Mouse (Mus musculus) heart, embryonic 14.5 days (tissue): ENCODE results near the gene Pin1rt1. TPM values are rescaled to one million over a fixed set of nuclear protein-coding genes. Genes with fewer than 3 reads are reported as not detected.

Source experiments
- ATAC-seq: fragments of 200-750 bp; cut with Nextera tagmentation; 2 replicates; pipeline ENCODE4 v1.8.0; 2017; ENCODE audit warnings: low read depth, moderate TSS enrichment; ENCODE audit not compliant: insufficient number of reproducible peaks, insufficient read depth, low FRiP score
- H3K27ac ChIP-seq, 2 experiments: fragments of 200-500 bp in 1 of 2; fragments of 300-500 bp in 1 of 2; sonication (generic) in 1 of 2; replicated peaks in 1 of 2; 2 replicates each; pipeline ENCODE4 v1.5.1; 2012 to 2014; ENCODE audit warnings: low read depth in 2 of 2, low read length in 2 of 2, control low read depth in 1 of 2, mild to moderate bottlenecking in 1 of 2, mixed read lengths in 1 of 2; ENCODE audit not compliant: control insufficient read depth in 1 of 2, insufficient read depth in 1 of 2
- H3K27me3 ChIP-seq: fragments of 300-500 bp; sonication (generic); 2 replicates; pipeline ENCODE4 v1.6.1; 2014; ENCODE audit warnings: mild to moderate bottlenecking, low read length, control low read depth; ENCODE audit not compliant: control insufficient read depth, insufficient read depth
- H3K36me3 ChIP-seq: fragments of 300-500 bp; sonication (generic); 2 replicates; pipeline ENCODE4 v1.6.1; 2014; ENCODE audit warnings: mild to moderate bottlenecking, control low read depth, low read length, mixed read lengths; ENCODE audit not compliant: control insufficient read depth, insufficient read depth
- H3K4me1 ChIP-seq, 2 experiments: fragments of 200-500 bp in 1 of 2; fragments of 300-500 bp in 1 of 2; sonication (generic) in 1 of 2; 2 replicates each; pipeline ENCODE4 v1.6.1; 2012 to 2014; ENCODE audit warnings: low read length in 2 of 2, control low read depth in 1 of 2, mixed read lengths in 1 of 2; ENCODE audit not compliant: control insufficient read depth in 2 of 2, insufficient read depth in 2 of 2
- H3K4me2 ChIP-seq: fragments of 300-500 bp; sonication (generic); 2 replicates; pipeline ENCODE4 v1.6.1; 2014; ENCODE audit warnings: mild to moderate bottlenecking, low read length
- H3K4me3 ChIP-seq, 2 experiments: fragments of 200-500 bp in 1 of 2; fragments of 300-500 bp in 1 of 2; sonication (generic) in 1 of 2; 2 replicates each; pipeline ENCODE4 v1.5.1; 2012 to 2014; ENCODE audit warnings: low read length in 2 of 2, mild to moderate bottlenecking in 2 of 2, control low read depth in 1 of 2, low read depth in 1 of 2, moderate library complexity in 1 of 2; ENCODE audit not compliant: control insufficient read depth in 1 of 2, insufficient read depth in 1 of 2
- H3K9ac ChIP-seq: fragments of 300-500 bp; sonication (generic); 2 replicates; pipeline ENCODE4 v1.6.1; 2014; ENCODE audit warnings: mild to moderate bottlenecking, low read length
- H3K9me3 ChIP-seq: fragments of 300-500 bp; sonication (generic); 2 replicates; pipeline ENCODE4 v1.6.1; 2016; ENCODE audit warnings: low read length, control low read depth; ENCODE audit not compliant: control insufficient read depth
- WGBS: fragments of 180-500 bp; shearing (Covaris S2); extraction: QIAGEN DNeasy Blood & Tissue Kit; methylation state at CpG from one replicate; pipeline ENCODE4 v1.1.7; 2014; 5-methylcytosine and 5-hydroxymethylcytosine counted together
- polyA plus RNA-seq: library from polyadenylated mRNA; unstranded; fragments of >200 nt; fragmentation: Nextera tagmentation; extraction: Ambion mirVana; gene quantifications from 2 replicates; pipeline ENCODE4 v1.2.1, GENCODE M21; 2014

The Pin1rt1 gene
- polyA plus RNA-seq: 0.18 TPM in 1 of 2 replicates, not detected in the other

- WGBS: 86% methylated on average over 4 of the region's 4 CpGs
- H3K9me3 ChIP-seq: no peaks in the 10 kb centered on the region
- H3K27ac ChIP-seq: no peak within 1 kb of the TSS
Observed at GRCm38 (mm10) chr2:104716279-104716678, at the start of gene Pin1rt1. Gene Pin1rt1, minus strand, starts transcription at chr2:104716379.

GRCm38 (mm10) chr2:104764018-104764417, 47.8 kb upstream of the Pin1rt1 start:
- Histone ChIP-seq H3K4me2 (no peak overlapping the region), H3K27me3 (no peaks in the 10 kb centered on the region), H3K9ac (no peak overlapping the region), H3K9me3 (no peaks in the 10 kb centered on the region), H3K27ac (no peak overlapping the region; a peak in 1 of 4 replicates), H3K4me3 (no peak overlapping the region), H3K36me3 (peaks cover 49% of the 10 kb centered on the region), H3K4me1 (peaks cover 2 to 12% of the 10 kb centered on the region in 2 experiments; a peak in 2 of 4 replicates)
- no peak for ATAC-seq
- 69% methylated on average over 4 of the region's 4 CpGs for WGBS

More at GRCm38 (mm10) chr2:104716279-104716678, at the start of gene Pin1rt1:
- Histone ChIP-seq H3K4me1 (peaks cover 0 to 1% of the 10 kb centered on the region in 2 experiments; a peak in 1 of 4 replicates), H3K4me2 (no peak within 1 kb of the TSS), H3K27me3 (no peaks in the 10 kb centered on the region), H3K9ac (no peak within 1 kb of the TSS), H3K4me3 (no peak within 1 kb of the TSS), H3K36me3 (no peaks in the 10 kb centered on the region)
- ATAC-seq: no peak

- Histone ChIP-seq H3K4me1 (peaks cover 2 to 12% of the 10 kb centered on the region in 2 experiments; a peak in 2 of 4 replicates), H3K4me3 (no peak overlapping the region), H3K36me3 (peaks cover 46% of the 10 kb centered on the region), H3K9ac (no peak overlapping the region), H3K4me2 (no peak overlapping the region), H3K27ac (peak overlapping the region; percentile 12 to 65), H3K9me3 (no peaks in the 10 kb centered on the region), H3K27me3 (no peaks in the 10 kb centered on the region)
- ATAC-seq: no peak
- 37% methylated on average over 8 of the region's 8 CpGs for WGBS
Observed at GRCm38 (mm10) chr2:104763134-104763703, 47.0 kb upstream of the Pin1rt1 start.

- Histone ChIP-seq H3K4me3 (no peak overlapping the region), H3K4me1 (no peaks in the 10 kb centered on the region), H3K9ac (no peak overlapping the region), H3K4me2 (no peak overlapping the region), H3K27ac (no peak overlapping the region), H3K9me3 (no peaks in the 10 kb centered on the region), H3K27me3 (no peaks in the 10 kb centered on the region), H3K36me3 (peaks cover 6% of the 10 kb centered on the region; the same call in 1 of the 2 replicates)
- no peak for ATAC-seq
- WGBS: 62% methylated on average over 3 of the region's 3 CpGs
Observed at GRCm38 (mm10) chr2:104750611-104751010, 34.4 kb upstream of the Pin1rt1 start.

GRCm38 (mm10) chr2:104748652-104749183, 32.5 kb upstream of the Pin1rt1 start:
- H3K9me3 ChIP-seq: no peaks in the 10 kb centered on the region
- peaks cover 6% of the 10 kb centered on the region; the same call in 1 of the 2 replicates for H3K36me3 ChIP-seq
- H3K4me2 ChIP-seq: no peak overlapping the region
- no peaks in the 10 kb centered on the region for H3K4me1 ChIP-seq
- WGBS: 74% methylated on average over 5 of the region's 5 CpGs
- no peak overlapping the region for H3K27ac ChIP-seq
- ATAC-seq: no peak
- H3K4me3 ChIP-seq: no peak overlapping the region
- H3K27me3 ChIP-seq: no peaks in the 10 kb centered on the region
- no peak overlapping the region for H3K9ac ChIP-seq

GRCm38 (mm10) chr2:104746251-104746650, 30.1 kb upstream of the Pin1rt1 start:
- no peak overlapping the region for H3K4me3 ChIP-seq
- ATAC-seq: no peak
- WGBS: 50% methylated on average over 8 of the region's 8 CpGs

GRCm38 (mm10) chr2:104743971-104744370, 27.8 kb upstream of the Pin1rt1 start:
- Histone ChIP-seq H3K27ac (no peak overlapping the region), H3K4me3 (no peak overlapping the region), H3K4me2 (no peak overlapping the region), H3K9me3 (no peaks in the 10 kb centered on the region), H3K36me3 (no peaks in the 10 kb centered on the region), H3K4me1 (peaks cover 0 to 9% of the 10 kb centered on the region in 2 experiments; a peak in 1 of 4 replicates), H3K9ac (no peak overlapping the region), H3K27me3 (no peaks in the 10 kb centered on the region; the same call in 1 of the 2 replicates)
- 53% methylated on average over 5 of the region's 5 CpGs for WGBS
- ATAC-seq: no peak

More at GRCm38 (mm10) chr2:104746251-104746650, 30.1 kb upstream of the Pin1rt1 start:
- H3K9ac ChIP-seq: no peak overlapping the region
- H3K36me3 ChIP-seq: no peaks in the 10 kb centered on the region
- H3K4me2 ChIP-seq: no peak overlapping the region
- H3K27ac ChIP-seq: no peak overlapping the region
- no peaks in the 10 kb centered on the region; the same call in 1 of the 2 replicates for H3K27me3 ChIP-seq
- no peaks in the 10 kb centered on the region for H3K9me3 ChIP-seq
- H3K4me1 ChIP-seq: peaks cover 0 to 9% of the 10 kb centered on the region in 2 experiments; a peak in 1 of 4 replicates
